Mouse (Mus musculus) midbrain, embryonic 12.5 days (tissue): Measurements from ENCODE around the gene P3h1. TPM values are rescaled to one million over a fixed set of nuclear protein-coding genes. Genes with fewer than 3 reads are reported as not detected.
A peak's percentile ranks its signal among the peaks of the same experiment; 100 is the strongest.

Source experiments
- ATAC-seq: fragments of 200-750 bp; cut with Nextera tagmentation; 2 replicates; pipeline ENCODE4 v1.8.0; 2017; ENCODE audit warnings: low read depth, moderate TSS enrichment, moderate library complexity; ENCODE audit not compliant: low FRiP score
- H3K27ac ChIP-seq: fragments of 300-500 bp; sonication (generic); replicated peaks from 2 replicates; pipeline ENCODE4 v1.5.1; 2016; ENCODE audit warnings: mild to moderate bottlenecking
- H3K27me3 ChIP-seq: fragments of 300-500 bp; sonication (generic); 2 replicates; pipeline ENCODE4 v1.6.1; 2016; ENCODE audit warnings: mild to moderate bottlenecking
- H3K36me3 ChIP-seq: fragments of 300-500 bp; sonication (generic); 2 replicates; pipeline ENCODE4 v1.6.1; 2016
- H3K4me1 ChIP-seq: fragments of 300-500 bp; sonication (generic); 2 replicates; pipeline ENCODE4 v1.6.1; 2016
- H3K4me2 ChIP-seq: fragments of 300-500 bp; sonication (generic); replicated peaks from 2 replicates; pipeline ENCODE4 v1.6.1; 2016; ENCODE audit warnings: mild to moderate bottlenecking, moderate library complexity
- H3K4me3 ChIP-seq: fragments of 300-500 bp; sonication (generic); 2 replicates; pipeline ENCODE4 v1.5.1; 2016; ENCODE audit warnings: mild to moderate bottlenecking
- H3K9ac ChIP-seq: fragments of 300-500 bp; sonication (generic); replicated peaks from 2 replicates; pipeline ENCODE4 v1.6.1; 2016; ENCODE audit warnings: mild to moderate bottlenecking, moderate library complexity
- H3K9me3 ChIP-seq: fragments of 300-500 bp; sonication (generic); 2 replicates; pipeline ENCODE4 v1.6.1; 2016; ENCODE audit warnings: mild to moderate bottlenecking
- WGBS: fragments of 180-500 bp; shearing (Covaris S2); methylation state at CpG from one replicate; pipeline ENCODE4 v1.1.7; 2016; 5-methylcytosine and 5-hydroxymethylcytosine counted together
- polyA plus RNA-seq: library from polyadenylated mRNA; unstranded; fragments of >200 nt; fragmentation: Nextera tagmentation; extraction: Ambion mirVana; gene quantifications from 2 replicates; pipeline ENCODE4 v1.2.1, GENCODE M21; 2016

P3h1 gene
- polyA plus RNA-seq, 1 experiment from 2014 or later, result 17.7 TPM

GRCm38 (mm10) chr4:119291921-119292320 lies 59.2 kb downstream of the P3h1 start:
- H3K9me3 ChIP-seq, result no peaks in the 10 kb centered on the region
- no peak overlapping the region for H3K27ac ChIP-seq
- peak overlapping the region; percentile 90 for H3K4me2 ChIP-seq
- peaks cover 25% of the 10 kb centered on the region for H3K4me1 ChIP-seq
- H3K36me3 ChIP-seq, result peaks cover 14% of the 10 kb centered on the region
- H3K4me3 ChIP-seq, result peak overlapping the region; percentile 100
- H3K9ac ChIP-seq, result peak overlapping the region; percentile 98
- 86% methylated on average over 1 of the region's 1 CpGs for WGBS
- no peaks in the 10 kb centered on the region for H3K27me3 ChIP-seq
- no peak for ATAC-seq

DNA sequence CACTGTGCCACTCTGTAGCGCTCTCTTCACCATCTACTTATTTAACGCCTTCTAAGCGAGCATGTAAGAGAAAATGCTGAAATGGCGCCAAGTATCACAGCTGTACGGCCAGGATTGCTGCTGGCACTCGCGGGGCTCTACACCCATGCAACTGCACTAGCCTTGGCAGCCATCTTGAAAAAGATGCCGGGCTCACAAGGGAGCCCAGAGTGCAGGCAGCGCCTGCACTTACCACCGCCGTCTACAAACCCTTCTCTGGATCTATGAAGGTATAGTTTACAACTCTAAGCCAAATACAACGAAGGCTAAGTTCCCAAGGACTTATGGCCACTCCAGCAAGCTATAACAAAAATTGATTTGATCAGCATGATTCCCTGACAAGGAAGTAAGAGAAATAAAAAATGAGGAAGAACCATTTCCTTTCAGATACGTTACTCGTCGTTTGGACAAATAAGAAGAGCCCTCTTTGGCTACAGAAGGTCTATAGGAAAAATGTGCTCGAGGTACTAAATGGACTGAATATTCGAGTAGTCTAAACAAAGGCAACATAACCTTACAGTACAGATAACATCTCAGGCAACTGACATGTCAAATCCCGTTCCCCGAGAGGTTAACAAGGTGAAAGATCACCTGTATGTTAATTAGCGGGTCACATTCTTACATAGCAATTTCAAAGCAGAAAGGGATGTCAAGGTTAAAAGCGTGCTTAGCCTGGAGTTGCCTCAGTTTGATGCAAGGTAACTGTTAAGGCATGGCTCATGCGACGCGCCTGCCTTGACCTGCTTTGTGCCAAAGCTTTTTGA lies 60.3 kb downstream of the P3h1 start:
- peak overlapping the region; percentile 98 for H3K9ac ChIP-seq
- no peak for ATAC-seq
- peak overlapping the region; percentile 93 for H3K27ac ChIP-seq
- peak overlapping the region; percentile 90 for H3K4me2 ChIP-seq
- H3K36me3 ChIP-seq, result peaks cover 9% of the 10 kb centered on the region
- no peaks in the 10 kb centered on the region for H3K27me3 ChIP-seq
- H3K4me3 ChIP-seq, result peak overlapping the region; percentile 100
- 2% methylated on average over 24 of the region's 24 CpGs for WGBS
- H3K4me1 ChIP-seq, result peaks cover 23% of the 10 kb centered on the region
- no peaks in the 10 kb centered on the region for H3K9me3 ChIP-seq

GRCm38 (mm10) chr4:119293574-119294258 lies 61.0 kb downstream of the P3h1 start:
- peak overlapping the region; percentile 90 for H3K4me2 ChIP-seq
- peaks cover 23% of the 10 kb centered on the region for H3K4me1 ChIP-seq
- WGBS, result under 1% methylated on average over 38 of the region's 80 CpGs
- ATAC-seq, result peak; percentile 38
- H3K4me3 ChIP-seq, result peak overlapping the region; percentile 100
- peak overlapping the region; percentile 93 for H3K27ac ChIP-seq
- H3K36me3 ChIP-seq, result peaks cover 7% of the 10 kb centered on the region
- peak overlapping the region; percentile 98 for H3K9ac ChIP-seq
- H3K9me3 ChIP-seq, result no peaks in the 10 kb centered on the region
- no peaks in the 10 kb centered on the region for H3K27me3 ChIP-seq

DNA sequence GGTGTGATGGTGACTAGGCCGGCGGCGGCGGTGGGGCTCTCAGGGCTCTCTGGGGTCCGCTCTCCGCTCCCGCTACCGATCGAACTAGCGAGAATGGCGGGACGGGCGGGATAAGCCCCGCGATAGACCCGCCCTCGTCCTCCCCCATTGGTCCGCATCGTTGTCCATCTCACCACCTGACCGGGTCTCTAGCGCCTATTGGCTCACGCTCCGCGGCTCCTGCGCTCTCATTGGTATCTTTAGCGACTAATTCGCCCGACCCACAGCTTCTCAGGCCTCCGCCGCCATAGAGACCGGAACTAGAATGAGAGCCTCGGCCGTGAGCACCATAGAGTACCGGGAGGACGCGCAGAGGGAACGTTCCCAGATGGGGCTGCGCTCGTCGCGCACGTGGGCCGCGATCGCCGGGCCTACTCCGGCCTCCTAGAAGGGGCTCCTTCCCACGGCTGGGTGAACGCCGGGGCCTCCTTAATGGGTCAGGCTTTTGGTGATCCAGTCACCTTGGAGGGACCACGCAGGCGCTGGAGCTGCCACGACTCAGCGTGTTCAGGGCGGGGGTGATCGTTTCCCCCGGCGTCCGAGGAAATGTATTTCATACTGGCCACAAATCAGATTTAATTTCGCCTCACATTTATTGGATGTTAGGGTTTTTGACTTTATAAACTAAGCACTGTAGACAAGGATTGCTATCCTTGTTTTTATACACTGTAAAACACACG lies 61.9 kb downstream of the P3h1 start, which contains the start of gene Ybx1:
Gene Ybx1 (minus strand): TSS at position 190 of the 719 bp plus-strand sequence.
- H3K4me3 ChIP-seq, result peak within 1 kb of the TSS; percentile 100
- peaks cover 7% of the 10 kb centered on the region for H3K36me3 ChIP-seq
- H3K4me1 ChIP-seq, result peaks cover 23% of the 10 kb centered on the region
- H3K27me3 ChIP-seq, result no peaks in the 10 kb centered on the region
- ATAC-seq, result peak; percentile 100
- H3K9me3 ChIP-seq, result no peaks in the 10 kb centered on the region
- under 1% methylated on average over 60 of the region's 61 CpGs for WGBS
- H3K4me2 ChIP-seq, result peak within 1 kb of the TSS; percentile 90
- H3K9ac ChIP-seq, result peak within 1 kb of the TSS; percentile 98
- H3K27ac ChIP-seq, result peak within 1 kb of the TSS; percentile 93

- H3K36me3 ChIP-seq, result peaks cover 7% of the 10 kb centered on the region
- H3K9ac ChIP-seq, result peak overlapping the region; percentile 66
- H3K4me2 ChIP-seq, result peak overlapping the region; percentile 70
- H3K9me3 ChIP-seq, result no peaks in the 10 kb centered on the region
- H3K4me3 ChIP-seq, result peak overlapping the region; percentile 100
- ATAC-seq, result no peak
- H3K27ac ChIP-seq, result peak overlapping the region; percentile 87
- WGBS, result 10% methylated on average over 6 of the region's 6 CpGs
- H3K4me1 ChIP-seq, result peaks cover 23% of the 10 kb centered on the region
- no peaks in the 10 kb centered on the region for H3K27me3 ChIP-seq
Observed at GRCm38 (mm10) chr4:119295134-119295453, 62.4 kb downstream of the P3h1 start.

DNA sequence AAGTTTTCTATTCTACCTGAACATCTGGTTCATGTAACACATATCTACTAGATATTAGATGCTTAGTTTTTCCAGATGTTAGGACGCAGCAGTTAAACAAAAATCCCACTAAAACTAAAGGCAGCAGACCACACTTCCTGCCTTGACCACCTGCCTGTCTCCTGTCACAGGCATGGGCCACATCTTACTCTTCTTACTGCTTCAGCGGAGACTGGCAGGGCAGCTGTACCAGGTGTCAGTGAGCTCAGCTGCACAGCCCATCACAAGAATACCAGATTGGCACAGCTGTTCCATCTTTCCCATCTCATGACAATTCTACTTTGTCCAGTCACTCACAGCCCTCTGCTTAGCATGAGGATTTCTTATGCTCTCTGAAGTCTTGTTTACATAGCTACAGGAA lies 64.6 kb downstream of the P3h1 start:
- no peak overlapping the region for H3K9ac ChIP-seq
- H3K27me3 ChIP-seq, result no peaks in the 10 kb centered on the region
- WGBS, result 88% methylated on average over 2 of the region's 2 CpGs
- peaks cover 11% of the 10 kb centered on the region for H3K4me1 ChIP-seq
- no peaks in the 10 kb centered on the region for H3K36me3 ChIP-seq
- H3K9me3 ChIP-seq, result no peaks in the 10 kb centered on the region
- H3K4me3 ChIP-seq, result no peak overlapping the region
- no peak overlapping the region for H3K4me2 ChIP-seq
- H3K27ac ChIP-seq, result no peak overlapping the region
- ATAC-seq, result no peak

Other genes with a start within 250 kb of the P3h1 start
- gene Slc2a1, start 124.2 kb upstream of the P3h1 start, polyA plus RNA-seq, result 116 TPM in 2 replicates
- gene Zfp691, start 58.7 kb upstream of the P3h1 start, polyA plus RNA-seq, result 7.7 and 12.0 TPM in 2 replicates
- gene Ermap, start 42.9 kb upstream of the P3h1 start, polyA plus RNA-seq, result 5.7 and 6.4 TPM in 2 replicates
- 168 and 190 TPM in 2 replicates for gene Svbp, start 37.6 kb upstream of the P3h1 start, polyA plus RNA-seq
- gene Tmem269, start 14.7 kb upstream of the P3h1 start, polyA plus RNA-seq, result 0.20 TPM in 1 of 2 replicates, not detected in the other
- gene AU022252, start 203 bp upstream of the P3h1 start, polyA plus RNA-seq, result 34.4 and 39.5 TPM in 2 replicates
- 0.10 and 0.22 TPM in 2 replicates for gene Cldn19, start 22.5 kb downstream of the P3h1 start, polyA plus RNA-seq
- gene Ybx1, start 61.7 kb downstream of the P3h1 start, polyA plus RNA-seq, result 1,189 and 1,315 TPM in 2 replicates
- gene Ppih, start 87.6 kb downstream of the P3h1 start, polyA plus RNA-seq, result 86.7 and 96.4 TPM in 2 replicates
- 11.7 and 15.7 TPM in 2 replicates for gene Ccdc30, start 182.6 kb downstream of the P3h1 start, polyA plus RNA-seq
- 20.0 and 21.0 TPM in 2 replicates for gene Ppcs, start 189.5 kb downstream of the P3h1 start, polyA plus RNA-seq
- gene Zmynd12, start 189.9 kb downstream of the P3h1 start, polyA plus RNA-seq, result 0.20 TPM in 1 of 2 replicates, not detected in the other